Mouse (Mus musculus): ENCODE results near the gene Aff4. TPM values are rescaled to one million over a fixed set of nuclear protein-coding genes. Genes with fewer than 3 reads are reported as not detected.

Gene Aff4
- total RNA-seq, 2 experiments from 2014 or later: 199 to 203 TPM

GRCm38 (mm10) chr11:53457372-53457954 lies 106.8 kb downstream of the Aff4 start:
- DNase-seq (ENCODE audit: low spot score in 2 of 2): no peak

GRCm38 (mm10) chr11:53458996-53459395 lies 108.4 kb downstream of the Aff4 start:
- no peak for DNase-seq (ENCODE audit: low spot score in 2 of 2)

- no peak for DNase-seq (ENCODE audit: low spot score in 2 of 2)
Measured at GRCm38 (mm10) chr11:53460192-53460591, 109.6 kb downstream of the Aff4 start.

GRCm38 (mm10) chr11:53461727-53462126 lies 111.1 kb downstream of the Aff4 start:
- no peak for DNase-seq (ENCODE audit: low spot score in 2 of 2)

- peak; percentile 69 to 77 for DNase-seq (ENCODE audit: low spot score in 2 of 2)
Measured at GRCm38 (mm10) chr11:53463551-53464424, 113.2 kb downstream of the Aff4 start.

- peak; percentile 86 to 89 for DNase-seq (ENCODE audit: low spot score in 2 of 2)
Measured at GRCm38 (mm10) chr11:53466231-53466971, 115.8 kb downstream of the Aff4 start.

- peak in 1 of 2 experiments; percentile 57 for DNase-seq (ENCODE audit: low spot score in 2 of 2)
Measured at GRCm38 (mm10) chr11:53469294-53469967, 118.8 kb downstream of the Aff4 start.

- peak; percentile 93 to 97 for DNase-seq (ENCODE audit: low spot score in 2 of 2)
Measured at GRCm38 (mm10) chr11:53469968-53470695, 119.5 kb downstream of the Aff4 start, which contains the start of gene Gm9837. Gene Gm9837 (minus strand): TSS chr11:53470479.

Small RNAs within 50 kb of the gene (microRNA-seq; reads per million reads assigned to microRNA genes)
- 0 reads per million in 2 experiments for gene Mir6920

Other genes with a start within 250 kb of the Aff4 start
- 100 to 1,000 TPM; 177 to 179 TPM for gene Hspa4, start 50.4 kb upstream of the Aff4 start, total RNA-seq (2021)
- 10 to 100 TPM; 10.5 to 12.8 TPM for gene Zcchc10, start 26.2 kb upstream of the Aff4 start, total RNA-seq (2021)
- not detected for gene Leap2, start 72.3 kb downstream of the Aff4 start, total RNA-seq (2021)
- 100 to 1,000 TPM; 415 to 443 TPM for gene Uqcrq, start 80.0 kb downstream of the Aff4 start, total RNA-seq (2021)
- gene Gdf9, start 80.2 kb downstream of the Aff4 start, total RNA-seq (2021): under 1 TPM; 0.73 to 0.79 TPM
- under 1 TPM; 0.14 to 0.26 TPM for gene Gm10447, start 106.3 kb downstream of the Aff4 start, total RNA-seq (2021)
- gene Shroom1, start 106.4 kb downstream of the Aff4 start, total RNA-seq (2021): 1 to 10 TPM; 5.4 to 5.6 TPM
- not detected for gene Gm9837, start 119.6 kb downstream of the Aff4 start, total RNA-seq (2021)
- 1 to 10 TPM; 2.0 to 2.1 TPM for gene Gm9945, start 129.3 kb downstream of the Aff4 start, total RNA-seq (2021)
- gene Sowaha, start 129.4 kb downstream of the Aff4 start, total RNA-seq (2021): 10 to 100 TPM; 61.7 to 78.5 TPM
- gene Sept8, start 168.4 kb downstream of the Aff4 start, total RNA-seq (2021): 100 to 1,000 TPM; 288 to 309 TPM
- gene Kif3a, start 216.5 kb downstream of the Aff4 start, total RNA-seq (2021): 100 to 1,000 TPM; 118 to 119 TPM